Mouse (Mus musculus) embryonic fibroblast, embryonic 13.5 days (primary cell): ENCODE results near the gene Zfp654.

ENCODE experiments used
- CTCF ChIP-seq: IDR thresholded peaks from 2 replicates; pipeline ENCODE4 v1.5.1; 2011; ENCODE audit warnings: mild to moderate bottlenecking, control low read depth, low read length, moderate library complexity, borderline replicate concordance; ENCODE audit not compliant: insufficient read depth
- POLR2A ChIP-seq: IDR thresholded peaks from 2 replicates; pipeline ENCODE4 v1.6.1; 2011; ENCODE audit warnings: low read depth, mild to moderate bottlenecking, control low read depth, low read length, moderate library complexity

DNA sequence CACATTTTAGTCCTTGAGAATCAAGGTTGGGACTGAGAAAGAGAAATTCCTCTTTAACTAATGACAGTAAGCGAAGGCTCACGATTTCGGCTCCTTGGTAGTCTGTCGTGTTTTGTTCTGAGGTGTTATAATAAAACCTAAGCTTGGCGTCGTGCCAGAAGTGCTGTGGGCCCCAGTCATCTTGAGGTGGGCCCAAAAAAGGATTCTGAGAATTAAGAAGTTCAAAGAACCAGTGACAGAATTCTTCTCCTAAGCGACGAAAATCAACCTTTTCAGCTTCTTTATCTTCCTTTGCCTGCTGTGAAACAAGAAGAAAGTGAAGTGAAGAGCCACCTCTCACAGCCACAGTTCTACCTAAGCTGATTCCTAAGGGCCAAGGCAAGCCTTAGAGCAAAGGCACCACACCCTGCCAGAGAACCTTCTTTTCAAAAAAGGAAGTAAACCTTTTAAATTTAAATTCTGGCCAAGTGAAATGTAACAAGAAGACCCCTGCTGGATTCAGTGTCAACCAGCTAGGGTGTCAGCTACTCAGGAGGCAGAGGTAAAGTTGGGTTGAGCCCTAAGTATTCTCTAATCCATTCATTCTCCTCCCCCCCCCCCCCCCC, 84.7 kb downstream of the Zfp654 start:
- no peak for TF ChIP-seq CTCF
- TF ChIP-seq POLR2A, result no peak
